Mouse (Mus musculus): ENCODE data around the gene Zfp672. TPM values are rescaled to one million over a fixed set of nuclear protein-coding genes. Genes with fewer than 3 reads are reported as not detected.

Zfp672 gene
- polyA plus RNA-seq, 1 experiment from 2014 or later, result 23.9 TPM

GRCm38 (mm10) chr11:58352681-58353548 lies 22.8 kb upstream of the Zfp672 start:
- no peaks in the 10 kb centered on the region for H3K9me3 ChIP-seq
- no peak overlapping the region for H3K4me3 ChIP-seq
- no peaks in the 10 kb centered on the region for H3K4me1 ChIP-seq
- H3K36me3 ChIP-seq (replicated peaks), result no peaks in the 10 kb centered on the region
- no peak for DNase-seq (ENCODE audit: extremely low spot score, low spot score)
- 71% methylated on average over 7 of the region's 7 CpGs for WGBS
- H3K27me3 ChIP-seq (ENCODE audit: poor library complexity, severe bottlenecking), result no peaks in the 10 kb centered on the region
- H3K27ac ChIP-seq, result no peak overlapping the region

GRCm38 (mm10) chr11:58351179-58351578 lies 21.0 kb upstream of the Zfp672 start:
- no peaks in the 10 kb centered on the region for H3K4me1 ChIP-seq
- H3K4me3 ChIP-seq, result no peak overlapping the region
- H3K27me3 ChIP-seq (ENCODE audit: poor library complexity, severe bottlenecking), result no peaks in the 10 kb centered on the region
- no peaks in the 10 kb centered on the region for H3K9me3 ChIP-seq
- no peak for DNase-seq (ENCODE audit: extremely low spot score, low spot score)
- H3K27ac ChIP-seq, result no peak overlapping the region
- 89% methylated on average over 5 of the region's 5 CpGs for WGBS
- peaks cover 17% of the 10 kb centered on the region for H3K36me3 ChIP-seq (replicated peaks)

GRCm38 (mm10) chr11:58350628-58351027 lies 20.5 kb upstream of the Zfp672 start:
- Histone ChIP-seq H3K27me3 (ENCODE audit: poor library complexity, severe bottlenecking) (no peaks in the 10 kb centered on the region), H3K4me1 (no peaks in the 10 kb centered on the region), H3K4me3 (no peak overlapping the region), H3K36me3 (replicated peaks) (peaks cover 23% of the 10 kb centered on the region), H3K27ac (no peak overlapping the region), H3K9me3 (no peaks in the 10 kb centered on the region)
- no peak for DNase-seq (ENCODE audit: extremely low spot score, low spot score)
- WGBS, result 77% methylated on average over 4 of the region's 4 CpGs

- WGBS, result 94% methylated on average over 4 of the region's 4 CpGs
- H3K36me3 ChIP-seq (replicated peaks), result peaks cover 54% of the 10 kb centered on the region
- no peaks in the 10 kb centered on the region for H3K4me1 ChIP-seq
- no peak overlapping the region for H3K4me3 ChIP-seq
- no peak overlapping the region for H3K27ac ChIP-seq
- H3K9me3 ChIP-seq, result no peaks in the 10 kb centered on the region
- no peak for DNase-seq (ENCODE audit: extremely low spot score, low spot score)
- no peaks in the 10 kb centered on the region for H3K27me3 ChIP-seq (ENCODE audit: poor library complexity, severe bottlenecking)
Observed at GRCm38 (mm10) chr11:58346745-58347144, 16.6 kb upstream of the Zfp672 start.

GRCm38 (mm10) chr11:58334746-58335145 lies 4.6 kb upstream of the Zfp672 start:
- WGBS, result 92% methylated on average over 3 of the region's 3 CpGs
- no peak for DNase-seq (ENCODE audit: extremely low spot score, low spot score)
- no peak overlapping the region for H3K4me3 ChIP-seq
- H3K4me1 ChIP-seq, result peaks cover 19% of the 10 kb centered on the region
- H3K36me3 ChIP-seq (replicated peaks), result peaks cover 67% of the 10 kb centered on the region
- no peaks in the 10 kb centered on the region for H3K27me3 ChIP-seq (ENCODE audit: poor library complexity, severe bottlenecking)
- no peaks in the 10 kb centered on the region for H3K9me3 ChIP-seq
- no peak overlapping the region for H3K27ac ChIP-seq

- peak overlapping the region; percentile 85 for H3K4me3 ChIP-seq
- H3K27me3 ChIP-seq (ENCODE audit: poor library complexity, severe bottlenecking), result no peaks in the 10 kb centered on the region
- H3K9me3 ChIP-seq, result no peaks in the 10 kb centered on the region; the same call in 1 of the 2 replicates
- peaks cover 30% of the 10 kb centered on the region for H3K4me1 ChIP-seq
- WGBS, result 91% methylated on average over 6 of the region's 6 CpGs
- no peak for DNase-seq (ENCODE audit: extremely low spot score, low spot score)
- H3K27ac ChIP-seq, result peak overlapping the region; percentile 93; the same call in 1 of the 2 replicates
- H3K36me3 ChIP-seq (replicated peaks), result peaks cover 58% of the 10 kb centered on the region
Observed at GRCm38 (mm10) chr11:58331546-58331945, 1.4 kb upstream of the Zfp672 start.

- 21% methylated on average over 10 of the region's 10 CpGs for WGBS
- Histone ChIP-seq H3K9me3 (no peaks in the 10 kb centered on the region; the same call in 1 of the 2 replicates), H3K36me3 (replicated peaks) (peaks cover 58% of the 10 kb centered on the region), H3K27me3 (ENCODE audit: poor library complexity, severe bottlenecking) (no peaks in the 10 kb centered on the region), H3K4me1 (peaks cover 30% of the 10 kb centered on the region), H3K4me3 (peak overlapping the region; percentile 85), H3K27ac (peak overlapping the region; percentile 93)
- DNase-seq (ENCODE audit: extremely low spot score, low spot score), result no peak
Observed at GRCm38 (mm10) chr11:58331149-58331495, 983 bp upstream of the Zfp672 start.

GRCm38 (mm10) chr11:58329906-58330275 lies 248 bp downstream of the Zfp672 start:
- H3K4me1 ChIP-seq, result peaks cover 30% of the 10 kb centered on the region
- no peaks in the 10 kb centered on the region; the same call in 1 of the 2 replicates for H3K9me3 ChIP-seq
- DNase-seq (ENCODE audit: extremely low spot score, low spot score), result no peak
- peak overlapping the region; percentile 93 for H3K27ac ChIP-seq
- H3K27me3 ChIP-seq (ENCODE audit: poor library complexity, severe bottlenecking), result no peaks in the 10 kb centered on the region
- WGBS, result under 1% methylated on average over 21 of the region's 21 CpGs
- H3K36me3 ChIP-seq (replicated peaks), result peaks cover 50% of the 10 kb centered on the region
- peak overlapping the region; percentile 85 for H3K4me3 ChIP-seq

GRCm38 (mm10) chr11:58326781-58327180 lies 3.4 kb downstream of the Zfp672 start:
- peaks cover 40% of the 10 kb centered on the region for H3K4me1 ChIP-seq
- WGBS, result 98% methylated on average over 3 of the region's 3 CpGs
- DNase-seq (ENCODE audit: extremely low spot score, low spot score), result no peak
- H3K27me3 ChIP-seq (ENCODE audit: poor library complexity, severe bottlenecking), result no peaks in the 10 kb centered on the region
- no peak overlapping the region for H3K4me3 ChIP-seq
- H3K27ac ChIP-seq, result no peak overlapping the region
- H3K36me3 ChIP-seq (replicated peaks), result peaks cover 23% of the 10 kb centered on the region
- no peaks in the 10 kb centered on the region; the same call in 1 of the 2 replicates for H3K9me3 ChIP-seq

- Histone ChIP-seq H3K4me3 (no peak overlapping the region), H3K27me3 (ENCODE audit: poor library complexity, severe bottlenecking) (no peaks in the 10 kb centered on the region), H3K4me1 (peaks cover 34% of the 10 kb centered on the region), H3K27ac (no peak overlapping the region), H3K36me3 (replicated peaks) (peaks cover 23% of the 10 kb centered on the region), H3K9me3 (no peaks in the 10 kb centered on the region; the same call in 1 of the 2 replicates)
- no peak for DNase-seq (ENCODE audit: extremely low spot score, low spot score)
- WGBS, result 86% methylated on average over 3 of the region's 3 CpGs
Observed at GRCm38 (mm10) chr11:58324614-58325229, 5.4 kb downstream of the Zfp672 start.

GRCm38 (mm10) chr11:58323570-58324340 lies 6.4 kb downstream of the Zfp672 start:
- no peaks in the 10 kb centered on the region; the same call in 1 of the 2 replicates for H3K9me3 ChIP-seq
- peak overlapping the region; percentile 75 for H3K4me3 ChIP-seq
- peaks cover 29% of the 10 kb centered on the region for H3K36me3 ChIP-seq (replicated peaks)
- DNase-seq (ENCODE audit: extremely low spot score, low spot score), result no peak
- H3K27ac ChIP-seq, result peak overlapping the region; percentile 90
- H3K27me3 ChIP-seq (ENCODE audit: poor library complexity, severe bottlenecking), result no peaks in the 10 kb centered on the region
- WGBS, result 16% methylated on average over 24 of the region's 24 CpGs
- peaks cover 26% of the 10 kb centered on the region for H3K4me1 ChIP-seq

GRCm38 (mm10) chr11:58322824-58323569 lies 7.1 kb downstream of the Zfp672 start:
- peak; percentile 96 for DNase-seq (ENCODE audit: extremely low spot score, low spot score)
- Histone ChIP-seq H3K9me3 (no peaks in the 10 kb centered on the region; the same call in 1 of the 2 replicates), H3K27me3 (ENCODE audit: poor library complexity, severe bottlenecking) (no peaks in the 10 kb centered on the region), H3K27ac (peak overlapping the region; percentile 90), H3K4me3 (peak overlapping the region; percentile 75), H3K4me1 (peaks cover 23% of the 10 kb centered on the region), H3K36me3 (replicated peaks) (peaks cover 30% of the 10 kb centered on the region)
- WGBS, result under 1% methylated on average over 63 of the region's 63 CpGs

All from forebrain, embryonic 10.5 days (tissue).